Mouse (Mus musculus) embryonic fibroblast, embryonic 13.5 days (primary cell): Measurements from ENCODE around the gene Fam20b.

Source experiments
- CTCF ChIP-seq: IDR thresholded peaks from 2 replicates; pipeline ENCODE4 v1.5.1; 2011; ENCODE audit warnings: mild to moderate bottlenecking, control low read depth, low read length, moderate library complexity, borderline replicate concordance; ENCODE audit not compliant: insufficient read depth
- POLR2A ChIP-seq: IDR thresholded peaks from 2 replicates; pipeline ENCODE4 v1.6.1; 2011; ENCODE audit warnings: low read depth, mild to moderate bottlenecking, control low read depth, low read length, moderate library complexity

GRCm38 (mm10) chr1:156752990-156753389 lies 34.1 kb upstream of the Fam20b start:
- TF ChIP-seq CTCF: no peak
- TF ChIP-seq POLR2A: no peak
